Mouse (Mus musculus): ENCODE data around the gene Bdnf.

Gene Bdnf

GRCm38 (mm10) chr2:109674532-109674931 is at the start of gene Bdnf:
Gene Bdnf, plus strand, starts transcription at chr2:109674700.
- CTCF ChIA-PET: interaction anchor here (0.7 kb wide), 1 partner anchor 565 kb away, joined by 10 read pairs; no protein-coding TSS in a partner anchor

GRCm38 (mm10) chr2:109626864-109627263 is 47.6 kb upstream of the Bdnf start:
- CTCF ChIA-PET: no interaction called here

- CTCF ChIA-PET: interaction anchor here (0.7 kb wide), 1 partner anchor 564 kb away, joined by 10 read pairs; no protein-coding TSS in a partner anchor
Observed at GRCm38 (mm10) chr2:109673509-109674455, 718 bp upstream of the Bdnf start.

- CTCF ChIA-PET: no interaction called here
Observed at GRCm38 (mm10) chr2:109675051-109675450, 551 bp downstream of the Bdnf start.

- CTCF ChIA-PET: no interaction called here
Observed at GRCm38 (mm10) chr2:109675973-109676617, 1.6 kb downstream of the Bdnf start.

GRCm38 (mm10) chr2:109676618-109676974 is 2.1 kb downstream of the Bdnf start:
- CTCF ChIA-PET: no interaction called here

GRCm38 (mm10) chr2:109677221-109678089 is 3.0 kb downstream of the Bdnf start:
- CTCF ChIA-PET: no interaction called here

- CTCF ChIA-PET: no interaction called here
Observed at GRCm38 (mm10) chr2:109678090-109678409, 3.5 kb downstream of the Bdnf start.

GRCm38 (mm10) chr2:109678454-109678853 is 4.0 kb downstream of the Bdnf start:
- CTCF ChIA-PET: no interaction called here

GRCm38 (mm10) chr2:109679446-109679845 is 4.9 kb downstream of the Bdnf start:
- CTCF ChIA-PET: no interaction called here

GRCm38 (mm10) chr2:109681071-109681470 is 6.6 kb downstream of the Bdnf start:
- CTCF ChIA-PET: no interaction called here

- CTCF ChIA-PET: no interaction called here
Observed at GRCm38 (mm10) chr2:109688661-109689060, 14.2 kb downstream of the Bdnf start.

- CTCF ChIA-PET: interaction anchor here (0.5 kb wide), 1 partner anchor 9 kb away, joined by 4 read pairs; no protein-coding TSS in a partner anchor
Observed at GRCm38 (mm10) chr2:109692266-109693177, 18.0 kb downstream of the Bdnf start.

- CTCF ChIA-PET: no interaction called here
Observed at GRCm38 (mm10) chr2:109693178-109694115, 18.9 kb downstream of the Bdnf start.

- CTCF ChIA-PET: no interaction called here
Observed at GRCm38 (mm10) chr2:109694116-109694837, 19.8 kb downstream of the Bdnf start.

- CTCF ChIA-PET: no interaction called here
Observed at GRCm38 (mm10) chr2:109694838-109695225, 20.3 kb downstream of the Bdnf start.

- CTCF ChIA-PET: no interaction called here
Observed at GRCm38 (mm10) chr2:109697151-109697550, 22.7 kb downstream of the Bdnf start.

- CTCF ChIA-PET: no interaction called here
Observed at GRCm38 (mm10) chr2:109700291-109700690, 25.8 kb downstream of the Bdnf start.

- CTCF ChIA-PET: no interaction called here
Observed at GRCm38 (mm10) chr2:109703588-109703987, 29.1 kb downstream of the Bdnf start.
